Mouse (Mus musculus) megakaryocyte progenitor cell, adult 5-6 weeks (primary cell): ENCODE results near the gene Nfkbib. TPM values are rescaled to one million over a fixed set of nuclear protein-coding genes. Genes with fewer than 3 reads are reported as not detected.

Experiments
- ATAC-seq: replicated peaks from 2 replicates; pipeline ENCODE4 v1.8.0; 2016; ENCODE audit warnings: mild to moderate bottlenecking, moderate TSS enrichment, inconsistent platforms; ENCODE audit not compliant: poor library complexity
- total RNA-seq, 2 experiments: library from RNA; stranded (forward) in 1 of 2; stranded (reverse) in 1 of 2; fragments of 157-497, 149-512 nt in 1 of 2; fragments of 200-1000 nt in 1 of 2; gene quantifications; 2 replicates each; pipeline versions ENCODE4 v1.2.3 to v1.2.4; 2015 to 2017

Nfkbib gene
- total RNA-seq, 2 experiments from 2014 or later, result 14.7 to 15.7 TPM

GRCm38 (mm10) chr7:28720753-28721537 lies 46.4 kb downstream of the Nfkbib start:
- ATAC-seq, result no peak

DNA sequence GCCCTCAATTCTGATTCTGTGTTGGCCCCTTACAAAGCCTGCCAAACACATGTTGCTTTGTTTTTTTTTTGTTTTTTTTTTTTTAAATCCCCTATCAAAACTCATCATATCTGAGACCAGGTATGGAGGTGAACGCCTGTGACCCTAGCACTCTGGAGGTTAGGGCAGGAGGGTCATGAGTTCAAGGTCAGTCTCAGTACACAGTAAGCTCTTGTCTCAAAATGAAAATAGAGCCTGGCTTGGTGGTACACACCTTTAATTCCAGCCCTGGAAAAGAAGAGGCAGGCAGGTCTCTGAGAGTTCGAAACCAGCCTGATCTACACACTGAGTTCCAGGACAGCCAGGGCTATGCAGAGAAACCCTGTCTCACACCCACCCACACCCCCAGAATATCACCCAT lies 47.7 kb downstream of the Nfkbib start:
- no peak for ATAC-seq

GRCm38 (mm10) chr7:28719159-28719558 lies 48.2 kb downstream of the Nfkbib start:
- ATAC-seq, result no peak

- no peak for ATAC-seq
Observed at GRCm38 (mm10) chr7:28717726-28718125, 49.6 kb downstream of the Nfkbib start.

- peak; percentile 82 for ATAC-seq
Observed at GRCm38 (mm10) chr7:28716590-28717281, 50.6 kb downstream of the Nfkbib start, which contains the start of gene Fbxo17. Fbxo17 (plus strand) TSS chr7:28716804.

- 0 out of 2 replicates have a peak, but pooled peaks have one; percentile 52 for ATAC-seq
Observed at GRCm38 (mm10) chr7:28715598-28715997, 51.7 kb downstream of the Nfkbib start.

- no peak for ATAC-seq
Observed at GRCm38 (mm10) chr7:28714667-28715066, 52.6 kb downstream of the Nfkbib start.

GRCm38 (mm10) chr7:28710962-28711361 lies 56.4 kb downstream of the Nfkbib start:
- no peak for ATAC-seq

DNA sequence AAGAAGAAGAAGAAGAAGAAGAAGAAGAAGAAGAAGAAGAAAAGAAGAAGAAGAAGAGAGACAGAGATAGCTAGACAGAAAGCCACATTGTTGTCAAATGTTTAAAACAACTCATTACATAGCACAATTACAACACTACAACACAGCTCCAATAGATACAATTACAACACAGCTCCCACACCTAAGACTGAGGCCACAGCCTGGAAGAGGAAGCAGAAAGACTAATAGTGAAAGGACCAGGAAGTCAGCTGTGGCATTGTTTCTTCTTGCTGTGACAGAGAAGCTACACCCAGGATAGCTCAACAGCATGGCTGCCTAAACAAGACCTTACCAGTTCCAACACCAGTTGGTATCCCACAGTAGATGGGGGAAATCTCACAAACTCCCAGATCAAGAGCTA lies 57.9 kb downstream of the Nfkbib start:
- peak; percentile 92 for ATAC-seq

Other genes starting within 250 kb of the Nfkbib start
- not detected in 2 replicates for gene Ifnl3, start 244.7 kb downstream of the Nfkbib start, total RNA-seq (2015)
- gene Ifnl3, start 244.7 kb downstream of the Nfkbib start, total RNA-seq (2017), result not detected in 2 replicates
- gene Sycn, start 226.6 kb downstream of the Nfkbib start, total RNA-seq (2015), result not detected in 2 replicates
- gene Sycn, start 226.6 kb downstream of the Nfkbib start, total RNA-seq (2017), result not detected in 2 replicates
- not detected in 2 replicates for gene Nccrp1, start 220.3 kb downstream of the Nfkbib start, total RNA-seq (2015)
- gene Nccrp1, start 220.3 kb downstream of the Nfkbib start, total RNA-seq (2017), result not detected in 2 replicates
- 20.7 TPM in 2 replicates for gene Samd4b, start 169.4 kb downstream of the Nfkbib start, total RNA-seq (2015)
- 2.7 and 4.3 TPM in 2 replicates for gene Samd4b, start 169.4 kb downstream of the Nfkbib start, total RNA-seq (2017)
- 5.6 and 6.4 TPM in 2 replicates for gene Pak4, start 169.3 kb downstream of the Nfkbib start, total RNA-seq (2015)
- gene Pak4, start 169.3 kb downstream of the Nfkbib start, total RNA-seq (2017), result 3.3 and 3.9 TPM in 2 replicates
- gene Acp7, start 136.2 kb downstream of the Nfkbib start, total RNA-seq (2015), result not detected in 2 replicates
- gene Acp7, start 136.2 kb downstream of the Nfkbib start, total RNA-seq (2017), result not detected in 2 replicates
- 1.1 and 1.4 TPM in 2 replicates for gene Fbxo27, start 74.7 kb downstream of the Nfkbib start, total RNA-seq (2015)
- 0.24 and 0.75 TPM in 2 replicates for gene Fbxo27, start 74.7 kb downstream of the Nfkbib start, total RNA-seq (2017)
- 1.6 and 2.2 TPM in 2 replicates for gene Fbxo17, start 50.7 kb downstream of the Nfkbib start, total RNA-seq (2015)
- gene Fbxo17, start 50.7 kb downstream of the Nfkbib start, total RNA-seq (2017), result 1.7 and 4.1 TPM in 2 replicates
- gene Mrps12, start 25.7 kb downstream of the Nfkbib start, total RNA-seq (2015), result 104 and 122 TPM in 2 replicates
- 44.1 and 59.1 TPM in 2 replicates for gene Mrps12, start 25.7 kb downstream of the Nfkbib start, total RNA-seq (2017)
- gene Sars2, start 25.5 kb downstream of the Nfkbib start, total RNA-seq (2015), result 8.1 and 8.8 TPM in 2 replicates
- gene Sars2, start 25.5 kb downstream of the Nfkbib start, total RNA-seq (2017), result 13.5 and 15.7 TPM in 2 replicates
- gene Ccer2, start 11.3 kb downstream of the Nfkbib start, total RNA-seq (2015), result not detected in 2 replicates
- not detected in 2 replicates for gene Ccer2, start 11.3 kb downstream of the Nfkbib start, total RNA-seq (2017)
- gene Sirt2, start 777 bp downstream of the Nfkbib start, total RNA-seq (2015), result 41.4 and 47.5 TPM in 2 replicates
- 19.2 and 21.1 TPM in 2 replicates for gene Sirt2, start 777 bp downstream of the Nfkbib start, total RNA-seq (2017)
- gene Rinl, start 21.5 kb upstream of the Nfkbib start, total RNA-seq (2015), result 47.6 and 48.3 TPM in 2 replicates
- 53.9 and 56.3 TPM in 2 replicates for gene Rinl, start 21.5 kb upstream of the Nfkbib start, total RNA-seq (2017)
- gene Hnrnpl, start 41.0 kb upstream of the Nfkbib start, total RNA-seq (2015), result 419 and 433 TPM in 2 replicates
- gene Hnrnpl, start 41.0 kb upstream of the Nfkbib start, total RNA-seq (2017), result 342 and 343 TPM in 2 replicates
- 139 and 180 TPM in 2 replicates for gene Ech1, start 57.7 kb upstream of the Nfkbib start, total RNA-seq (2015)
- gene Ech1, start 57.7 kb upstream of the Nfkbib start, total RNA-seq (2017), result 93.3 and 110 TPM in 2 replicates
- 16.1 and 22.9 TPM in 2 replicates for gene Lgals4, start 66.3 kb upstream of the Nfkbib start, total RNA-seq (2015)
- 4.3 and 7.0 TPM in 2 replicates for gene Lgals4, start 66.3 kb upstream of the Nfkbib start, total RNA-seq (2017)
- 0.52 TPM in 1 of 2 replicates, not detected in the other for gene Lgals7, start 96.3 kb upstream of the Nfkbib start, total RNA-seq (2015)
- not detected in 2 replicates for gene Lgals7, start 96.3 kb upstream of the Nfkbib start, total RNA-seq (2017)
- gene Capn12, start 113.9 kb upstream of the Nfkbib start, total RNA-seq (2015), result not detected in 2 replicates
- gene Capn12, start 113.9 kb upstream of the Nfkbib start, total RNA-seq (2017), result 0.24 TPM in 1 of 2 replicates, not detected in the other
- gene Actn4, start 194.8 kb upstream of the Nfkbib start, total RNA-seq (2015), result 86.4 and 87.2 TPM in 2 replicates
- gene Actn4, start 194.8 kb upstream of the Nfkbib start, total RNA-seq (2017), result 47.1 and 49.5 TPM in 2 replicates
- gene Eif3k, start 214.4 kb upstream of the Nfkbib start, total RNA-seq (2015), result 248 and 305 TPM in 2 replicates
- gene Eif3k, start 214.4 kb upstream of the Nfkbib start, total RNA-seq (2017), result 384 and 406 TPM in 2 replicates
- 38.5 and 49.8 TPM in 2 replicates for gene Map4k1, start 214.5 kb upstream of the Nfkbib start, total RNA-seq (2015)
- 62.8 and 65.6 TPM in 2 replicates for gene Map4k1, start 214.5 kb upstream of the Nfkbib start, total RNA-seq (2017)